ENCODE assay signal across 13 mouse cellular contexts in genomic region chr6:31592128-31592527, GRCm38 (mm10). TPM values are rescaled to one million over a fixed set of nuclear protein-coding genes. Genes with fewer than 3 reads are reported as not detected.
DNase-seq lines count a peak whose midpoint lies in the region; ATAC-seq lines count a peak whose summit lies in the region.
"Had no signal": no experiment of that assay in that cellular context is flagged by ENCODE, and none has a peak within 500 bp of the region (broad histone marks: within the 10 kb centered on the region; RNA-seq: fewer than 3 reads in every experiment).

No protein-coding gene starts in this region.

- H3K4me1 ChIP-seq in heart, embryonic 16.5 days (ENCODE audit: control insufficient read depth, insufficient read depth, low read length): peaks cover 8% of the 10 kb centered on the region
- H3K4me1 ChIP-seq in megakaryocyte, embryonic 14.5 days: peaks cover 95% of the 10 kb centered on the region
- peaks cover 92% of the 10 kb centered on the region for H3K4me1 ChIP-seq in liver, embryonic 12.5 days
- no peaks in the 10 kb centered on the region; the same call in 1 of the 2 replicates for H3K4me1 ChIP-seq in hindbrain, embryonic 11.5 days (replicated peaks; ENCODE audit: control insufficient read depth, insufficient read depth, low read length)

- no peak overlapping the region for H3K4me2 ChIP-seq in heart, embryonic 16.5 days (ENCODE audit: low read depth, low read length)
- H3K4me2 ChIP-seq in liver, embryonic 12.5 days: peak overlapping the region; percentile 53
- no peak overlapping the region for H3K4me2 ChIP-seq in hindbrain, embryonic 11.5 days (replicated peaks; ENCODE audit: low read depth, low read length)
- H3K4me2 ChIP-seq: limb, embryonic 12.5 days; midbrain, embryonic 11.5 days had no signal

- H3K9ac ChIP-seq in heart, embryonic 16.5 days (ENCODE audit: low read length): no peak overlapping the region
- peak overlapping the region; percentile 55 for H3K9ac ChIP-seq in liver, embryonic 12.5 days
- H3K9ac ChIP-seq in hindbrain, embryonic 11.5 days (ENCODE audit: low read depth, low read length): no peak overlapping the region
- H3K9ac ChIP-seq: limb, embryonic 12.5 days had no signal

- intact Hi-C loops in heart, postnatal 25 days (cut with DNase I): loop anchor here (5.0 kb wide), 1 partner anchor 45 kb away; no protein-coding TSS in a partner anchor

- 29% methylated on average over 2 of the region's 2 CpGs for WGBS in heart, embryonic 16.5 days
- WGBS in liver, embryonic 12.5 days (ENCODE audit: insufficient replicate concordance): 14% methylated on average over 2 of the region's 2 CpGs
- WGBS in hindbrain, embryonic 11.5 days: 86% methylated on average over 2 of the region's 2 CpGs

- H3K9me3 ChIP-seq in heart, embryonic 16.5 days (replicated peaks; ENCODE audit: control insufficient read depth, low read length): no peaks in the 10 kb centered on the region
- 0 out of 2 replicates have a peak, but pooled peaks cover 4% of the 10 kb centered on the region for H3K9me3 ChIP-seq in megakaryocyte, embryonic 14.5 days
- H3K9me3 ChIP-seq in liver, embryonic 12.5 days (replicated peaks): no peaks in the 10 kb centered on the region
- H3K9me3 ChIP-seq in hindbrain, embryonic 11.5 days (ENCODE audit: control insufficient read depth, low read length): no peaks in the 10 kb centered on the region
- H3K9me3 ChIP-seq: limb, embryonic 12.5 days had no signal

- no peaks in the 10 kb centered on the region for H3K27me3 ChIP-seq in heart, embryonic 16.5 days (ENCODE audit: control insufficient read depth, insufficient read depth, low read length)
- no peaks in the 10 kb centered on the region for H3K27me3 ChIP-seq in megakaryocyte, embryonic 14.5 days (replicated peaks)
- no peaks in the 10 kb centered on the region for H3K27me3 ChIP-seq in liver, embryonic 12.5 days (replicated peaks)
- no peaks in the 10 kb centered on the region for H3K27me3 ChIP-seq in hindbrain, embryonic 11.5 days (ENCODE audit: control insufficient read depth, insufficient read depth, low read length)
- H3K27me3 ChIP-seq: limb, embryonic 12.5 days had no signal

- H3K4me3 ChIP-seq in heart, embryonic 16.5 days (ENCODE audit: low read length): no peak overlapping the region
- peak overlapping the region; percentile 40 for H3K4me3 ChIP-seq in megakaryocyte, embryonic 14.5 days (replicated peaks)
- H3K4me3 ChIP-seq in liver, embryonic 12.5 days: 0 out of 2 replicates have a peak overlapping the region, but pooled peaks have one; percentile 5
- no peak overlapping the region for H3K4me3 ChIP-seq in hindbrain, embryonic 11.5 days (ENCODE audit: low read depth, low read length)
- H3K4me3 ChIP-seq: limb, embryonic 12.5 days had no signal

- no peak for DNase-seq in heart, postnatal 25 days (ENCODE audit: low spot score)
- DNase-seq in left cerebral cortex, adult 11 months (ENCODE audit: low spot score): no peak
- DNase-seq in hindbrain, embryonic 11.5 days (ENCODE audit: low spot score): no peak
- DNase-seq: gastrocnemius, postnatal 36 days; right cerebral cortex, postnatal 25 days; thymus, postnatal 4 days had no signal

- H3K36me3 ChIP-seq in heart, embryonic 16.5 days (ENCODE audit: control insufficient read depth, insufficient read depth): no peaks in the 10 kb centered on the region
- peaks cover 3% of the 10 kb centered on the region for H3K36me3 ChIP-seq in megakaryocyte, embryonic 14.5 days (replicated peaks; ENCODE audit: low read length)
- no peaks in the 10 kb centered on the region for H3K36me3 ChIP-seq in liver, embryonic 12.5 days
- no peaks in the 10 kb centered on the region for H3K36me3 ChIP-seq in hindbrain, embryonic 11.5 days (ENCODE audit: control insufficient read depth, insufficient read depth, low read length)
- H3K36me3 ChIP-seq: limb, embryonic 12.5 days had no signal

- peak overlapping the region; percentile 52 for H3K27ac ChIP-seq in heart, embryonic 16.5 days (ENCODE audit: low read length)
- H3K27ac ChIP-seq in liver, embryonic 12.5 days: peak overlapping the region; percentile 85
- no peak overlapping the region for H3K27ac ChIP-seq in hindbrain, embryonic 11.5 days (ENCODE audit: low read depth, low read length)
- H3K27ac ChIP-seq: limb, embryonic 12.5 days had no signal

- ATAC-seq in heart, embryonic 16.5 days (replicated peaks; ENCODE audit: extremely low read depth, insufficient read depth, low FRiP score): no peak
- no peak for ATAC-seq in megakaryocyte, adult 5-6 weeks (ENCODE audit: poor library complexity, severe bottlenecking)
- ATAC-seq in liver, embryonic 12.5 days: peak; percentile 69
- ATAC-seq in hindbrain, embryonic 11.5 days (ENCODE audit: low FRiP score): no peak
- ATAC-seq: hindbrain, embryonic 16.5 days had no signal

RNA-seq across cellular contexts. Expression of gene Podxl, which starts 28.3 kb away (rescaled TPM):
- 16.9 and 21.4 TPM in 2 replicates for polyA plus RNA-seq in heart, embryonic 16.5 days (2015; fragmentation: Nextera tagmentation; extraction: Ambion mirVana)
- 10 to 100 TPM; 77.2 to 94.5 TPM for total RNA-seq in heart, postnatal 25 days (2021)
- 27.7 and 50.7 TPM in 2 replicates for polyA plus RNA-seq in megakaryocyte, embryonic 14.5 days (2012; ENCODE audit: insufficient read depth, low replicate concordance)
- total RNA-seq in megakaryocyte, adult 5-6 weeks (2015): not detected in 2 replicates
- not detected in 2 replicates for total RNA-seq in megakaryocyte, adult 5-6 weeks (2017)
- polyA plus RNA-seq in liver, embryonic 12.5 days (2016; fragmentation: Nextera tagmentation; extraction: Ambion mirVana): 23.0 and 24.5 TPM in 2 replicates
- 10.2 and 12.4 TPM in 2 replicates for polyA plus RNA-seq in hindbrain, embryonic 11.5 days (2014; fragmentation: Nextera tagmentation; extraction: Ambion mirVana)

Comparison
In these comparisons a context has a peak if more than half of its experiments do, and no peak if none do; other contexts are left out.
1. H3K4me3 ChIP-seq: peak in megakaryocyte, embryonic 14.5 days (single experiment) and liver, embryonic 12.5 days (single experiment); none in heart, embryonic 16.5 days (single experiment) and hindbrain, embryonic 11.5 days (single experiment).